Mouse (Mus musculus): ENCODE measurements around the gene 2310003L06Rik.

2310003L06Rik gene

DNA sequence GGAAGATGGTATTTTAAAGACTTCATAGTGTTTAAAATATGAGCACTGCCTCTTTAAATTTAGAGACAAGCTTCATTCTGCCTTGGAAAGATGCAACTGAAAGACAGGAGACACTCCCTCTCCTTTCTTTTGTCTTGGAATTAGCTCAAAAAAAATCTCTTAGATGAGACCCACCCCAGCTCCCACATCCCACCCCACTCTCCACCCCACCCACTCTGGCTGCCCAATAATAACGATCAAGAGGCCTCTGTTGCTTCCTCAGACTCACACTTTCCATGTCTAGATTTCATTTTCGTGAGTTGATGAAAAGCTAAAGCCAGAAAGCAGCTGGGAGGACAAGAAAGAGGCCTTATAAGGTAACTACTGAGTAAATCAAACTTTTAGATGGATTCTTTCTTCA is at the start of gene 2310003L06Rik, which contains the start of gene Gm28434:
TSS of gene 2310003L06Rik (plus strand) at position 259 of the 400 bp plus-strand sequence.
TSS of gene Gm28434 (plus strand) at position 317 of the 400 bp plus-strand sequence.
- no peak for DNase-seq

DNA sequence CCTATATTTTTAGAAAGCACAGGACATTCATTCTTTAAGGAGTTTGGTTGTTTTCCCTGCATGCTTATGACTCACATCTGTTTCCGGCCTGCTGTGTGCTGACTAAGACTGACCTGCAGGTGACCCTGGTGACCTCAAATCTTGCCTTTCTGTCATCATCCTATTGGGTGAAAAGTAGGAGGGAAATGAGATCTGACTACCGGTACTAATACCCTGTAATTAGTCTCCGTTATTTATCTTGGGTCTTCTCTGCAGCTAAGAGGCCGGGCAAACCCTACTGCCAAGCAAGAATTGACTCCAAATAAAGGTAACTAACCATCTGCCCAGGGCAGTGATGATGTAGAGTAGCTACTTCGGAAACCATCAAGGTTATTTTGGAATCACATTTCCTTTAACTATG is 43.9 kb upstream of the 2310003L06Rik start, which contains the start of gene Csn3:
TSS of gene Csn3 (plus strand) at position 208 of the 400 bp plus-strand sequence.
- no peak for DNase-seq

DNA sequence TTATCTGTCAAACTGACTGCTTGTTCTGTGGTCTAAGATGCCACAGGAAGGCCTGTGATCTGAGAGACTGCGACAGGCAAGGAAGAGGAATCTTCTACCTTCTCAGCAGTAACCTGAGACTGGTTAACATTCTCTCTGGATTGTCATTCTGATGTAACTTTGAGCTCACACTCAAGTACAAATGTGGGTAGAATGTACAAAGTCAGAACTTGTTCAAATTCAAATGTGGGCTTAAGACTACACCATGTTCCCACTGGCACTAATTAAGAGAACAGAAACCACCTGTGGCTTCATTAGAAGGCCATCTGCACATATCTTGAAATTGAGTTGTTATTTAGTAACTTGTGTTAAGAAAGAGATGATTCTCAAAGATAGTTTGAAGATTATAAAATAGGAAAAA is 37.7 kb upstream of the 2310003L06Rik start:
- DNase-seq: no peak

DNA sequence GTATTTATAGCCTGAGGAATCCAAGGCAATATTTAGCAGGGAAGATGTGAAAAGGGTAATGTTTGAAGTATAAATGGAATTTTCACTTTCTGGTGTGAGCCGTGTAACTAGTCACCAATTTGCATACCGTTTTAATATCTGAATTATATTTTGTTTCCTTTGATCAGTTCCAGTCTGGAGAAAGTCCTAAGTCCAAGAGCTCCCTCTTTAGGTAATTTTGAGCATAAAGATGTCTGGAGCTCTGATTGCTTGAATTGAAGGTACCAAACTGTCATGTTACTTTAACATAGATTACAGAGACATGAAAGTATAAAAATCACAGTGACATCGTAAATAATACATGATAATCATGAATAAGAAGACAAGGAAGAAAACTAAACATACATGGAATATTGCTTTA is 28.5 kb upstream of the 2310003L06Rik start:
- no peak for DNase-seq

DNA sequence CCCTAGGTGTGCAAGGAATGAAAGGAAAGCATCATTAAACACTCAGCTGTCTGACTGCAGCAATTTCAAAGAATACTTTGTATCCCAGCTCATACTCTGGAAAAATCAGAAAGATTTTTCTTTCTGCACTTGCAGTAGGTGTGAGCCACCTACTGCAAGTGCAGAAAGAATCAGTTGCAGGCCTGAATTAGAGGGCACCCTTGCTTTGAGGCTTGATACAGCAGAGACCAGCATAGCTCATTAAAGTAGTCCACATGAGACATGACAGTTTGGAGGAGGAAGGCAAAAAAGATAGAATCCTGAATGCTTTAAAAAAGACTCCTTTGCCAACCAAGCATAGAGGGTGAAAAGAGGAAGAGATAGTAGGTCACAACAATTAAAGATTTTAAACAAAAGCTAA is 26.7 kb upstream of the 2310003L06Rik start:
- no peak for DNase-seq

DNA sequence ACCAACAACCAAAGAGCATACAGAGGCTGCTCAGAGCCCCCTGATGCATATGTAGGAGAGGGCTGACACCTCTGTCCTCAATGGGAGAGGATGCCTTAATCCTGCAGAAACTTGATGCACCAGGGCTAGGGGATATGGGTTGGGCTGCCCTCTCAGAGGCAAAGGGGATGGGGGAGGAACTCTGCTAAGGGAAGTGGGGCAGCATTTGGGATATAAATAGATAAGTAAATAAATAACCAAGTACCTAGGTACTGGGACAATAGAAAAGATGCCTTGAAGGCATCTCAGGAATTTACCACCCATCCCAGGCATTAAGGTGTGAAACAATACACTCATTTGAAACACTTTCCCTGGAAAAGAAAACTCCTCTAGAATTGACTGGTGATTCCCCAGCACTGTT is 17.4 kb upstream of the 2310003L06Rik start:
- DNase-seq: no peak

DNA sequence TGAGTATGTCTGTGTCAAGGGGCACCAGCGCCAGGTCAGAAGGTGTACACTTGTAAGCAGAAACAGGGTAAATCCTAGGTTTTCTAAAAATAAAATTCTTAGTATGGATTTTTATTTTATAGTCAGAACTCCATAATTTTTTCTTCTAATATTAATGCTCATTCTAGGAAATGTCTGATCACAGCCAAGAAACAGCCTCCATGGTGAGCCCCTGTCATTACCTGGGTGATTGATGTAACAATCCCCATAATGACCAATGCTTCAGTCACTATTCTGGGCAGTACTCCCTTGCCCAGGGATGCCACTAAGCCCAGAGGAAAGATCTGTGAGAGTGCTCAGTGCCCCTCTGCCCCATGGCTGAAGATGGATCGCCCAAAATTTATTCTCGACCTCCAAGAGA is 9.9 kb downstream of the 2310003L06Rik start, which contains the start of gene Cabs1:
TSS of gene Cabs1 (plus strand) at position 301 of the 400 bp plus-strand sequence.
- no peak for DNase-seq

DNA sequence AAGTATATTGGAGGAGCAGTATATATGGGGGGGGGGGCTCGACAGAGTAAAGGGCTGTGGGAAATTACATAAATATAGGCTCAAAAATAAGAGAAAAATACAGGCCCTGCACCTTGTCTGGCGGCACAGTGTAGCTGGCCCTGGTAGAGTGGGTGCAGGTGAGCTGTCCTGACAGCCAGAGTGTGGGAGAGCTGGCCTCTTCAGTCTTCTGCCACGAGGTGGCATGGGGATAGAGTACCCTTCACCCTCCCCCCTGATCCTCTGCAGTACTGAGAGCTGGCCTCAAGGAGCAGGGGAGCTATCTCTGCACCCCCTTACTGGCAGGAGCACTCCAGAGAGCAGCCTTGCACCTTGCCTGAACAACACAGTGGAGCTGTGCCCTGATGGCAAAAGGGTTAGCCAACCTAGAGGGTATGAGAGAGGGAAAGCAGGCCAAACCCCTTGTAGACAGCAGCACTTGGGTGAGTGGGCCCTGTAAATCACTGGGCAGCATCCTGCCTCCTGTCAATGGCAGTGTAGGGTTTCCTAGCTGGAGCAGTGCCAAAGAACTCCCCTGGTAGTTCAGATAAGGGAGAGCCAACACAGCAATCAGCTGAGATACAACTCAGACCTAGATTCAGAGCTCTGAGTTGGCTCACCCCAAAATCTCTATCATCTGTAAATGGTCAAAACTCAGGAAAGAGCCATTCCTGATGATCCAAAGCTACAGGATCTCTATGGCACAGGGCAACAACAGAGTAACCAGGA is 13.4 kb downstream of the 2310003L06Rik start:
- no peak for DNase-seq

DNA sequence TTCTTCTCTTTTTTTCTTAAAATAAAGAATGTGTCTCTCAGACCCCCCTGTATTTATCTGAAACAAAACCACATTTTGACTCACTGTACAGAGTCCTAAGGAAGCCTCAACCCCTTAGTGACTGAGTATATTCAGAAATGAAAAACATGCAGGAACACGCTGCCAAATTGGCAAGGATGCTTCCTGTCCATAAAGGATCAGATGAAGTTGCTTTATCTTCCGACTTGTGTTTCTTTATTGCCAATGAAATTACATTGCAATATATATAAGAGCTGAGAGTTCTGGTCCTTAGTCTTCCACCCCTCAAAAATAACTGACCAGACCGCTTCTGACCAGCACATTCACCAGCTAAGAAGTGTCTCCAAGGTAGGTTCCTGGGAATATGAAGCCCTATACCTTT is 33.0 kb downstream of the 2310003L06Rik start, which contains the start of gene Smr3a:
TSS of gene Smr3a (plus strand) at position 301 of the 400 bp plus-strand sequence.
- DNase-seq: no peak

DNA sequence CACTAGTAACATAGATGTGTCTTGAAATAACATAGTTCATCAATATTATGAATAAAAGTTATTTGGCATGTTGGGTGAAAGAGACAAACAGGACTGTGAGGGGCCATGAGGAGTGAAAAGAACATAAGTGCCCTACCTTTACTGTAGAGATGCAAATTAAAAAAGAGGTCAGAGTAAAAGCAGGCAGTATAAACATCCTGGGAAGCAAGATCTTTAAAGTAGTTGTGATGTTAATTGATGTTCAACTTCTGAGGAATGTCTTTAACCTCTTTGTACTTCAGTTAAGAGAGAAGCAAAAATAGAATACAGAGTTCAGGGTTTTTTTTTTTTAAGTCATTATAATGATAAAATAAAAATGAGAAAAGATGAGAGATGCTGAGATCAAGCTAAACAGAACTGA is 36.0 kb downstream of the 2310003L06Rik start:
- no peak for DNase-seq
